Mouse (Mus musculus) right cerebral cortex, postnatal 25 days (tissue): Measurements from ENCODE around the gene Fgfr2.
"Not testable (repeated sequence)": the region's sequence is repeated elsewhere in the genome, so short reads cannot be mapped to it uniquely, and the experiment has no call there.

Experiments
- DNase-seq: peaks from one replicate; pipeline ENCODE4 v3.0.0; 2022

The Fgfr2 gene

GRCm38 (mm10) chr7:131432244-131432643 lies 1690.9 kb downstream of the Fgfr2 start:
- peak; percentile 42 for DNase-seq

GRCm38 (mm10) chr7:131427331-131427730 lies 1695.8 kb downstream of the Fgfr2 start:
- DNase-seq = no peak

- DNase-seq = no peak
Observed at GRCm38 (mm10) chr7:131424912-131425311, 1698.2 kb downstream of the Fgfr2 start.

- no peak for DNase-seq
Observed at GRCm38 (mm10) chr7:131417605-131418004, 1705.5 kb downstream of the Fgfr2 start.

GRCm38 (mm10) chr7:131416742-131417141 lies 1706.4 kb downstream of the Fgfr2 start:
- not testable (repeated sequence) for DNase-seq

GRCm38 (mm10) chr7:131411941-131412270 lies 1711.2 kb downstream of the Fgfr2 start:
- DNase-seq = no peak

- no peak for DNase-seq
Observed at GRCm38 (mm10) chr7:131411221-131411940, 1711.8 kb downstream of the Fgfr2 start.

- DNase-seq = peak; percentile 99
Observed at GRCm38 (mm10) chr7:131410416-131411058, 1712.6 kb downstream of the Fgfr2 start, which contains the start of the genes Ikzf5 and Acadsb. TSS of gene Ikzf5 (minus strand) at chr7:131410521. TSS of gene Acadsb (plus strand) at chr7:131410601.

GRCm38 (mm10) chr7:131409988-131410385 lies 1713.2 kb downstream of the Fgfr2 start:
- DNase-seq = no peak

- DNase-seq = no peak
Observed at GRCm38 (mm10) chr7:131409321-131409987, 1713.7 kb downstream of the Fgfr2 start.

GRCm38 (mm10) chr7:131391761-131392160 lies 1731.4 kb downstream of the Fgfr2 start:
- DNase-seq = not testable (repeated sequence)

GRCm38 (mm10) chr7:131371880-131372651 lies 1751.1 kb downstream of the Fgfr2 start:
- no peak for DNase-seq

- DNase-seq = no peak
Observed at GRCm38 (mm10) chr7:131371470-131371860, 1751.7 kb downstream of the Fgfr2 start.

- DNase-seq = peak; percentile 92
Observed at GRCm38 (mm10) chr7:131370648-131371469, 1752.3 kb downstream of the Fgfr2 start, which contains the start of gene Pstk. TSS of gene Pstk (plus strand) at chr7:131371141.

- no peak for DNase-seq
Observed at GRCm38 (mm10) chr7:131364131-131364530, 1759.0 kb downstream of the Fgfr2 start.

- DNase-seq = peak; percentile 91
Observed at GRCm38 (mm10) chr7:131362615-131363300, 1760.4 kb downstream of the Fgfr2 start, which contains the start of gene 2310057M21Rik. TSS of gene 2310057M21Rik (minus strand) at chr7:131362759.

- DNase-seq = no peak
Observed at GRCm38 (mm10) chr7:131362269-131362614, 1760.9 kb downstream of the Fgfr2 start.

- DNase-seq = no peak
Observed at GRCm38 (mm10) chr7:131356105-131356504, 1767.0 kb downstream of the Fgfr2 start.

GRCm38 (mm10) chr7:131345856-131346541 lies 1777.2 kb downstream of the Fgfr2 start:
- DNase-seq = no peak

GRCm38 (mm10) chr7:131337502-131338068 lies 1785.6 kb downstream of the Fgfr2 start:
- no peak for DNase-seq
